Mouse (Mus musculus): Measurements from ENCODE around the gene Atcay. TPM values are rescaled to one million over a fixed set of nuclear protein-coding genes. Genes with fewer than 3 reads are reported as not detected.

Gene Atcay
- polyA plus RNA-seq, 1 experiment: 0.95 TPM

DNA sequence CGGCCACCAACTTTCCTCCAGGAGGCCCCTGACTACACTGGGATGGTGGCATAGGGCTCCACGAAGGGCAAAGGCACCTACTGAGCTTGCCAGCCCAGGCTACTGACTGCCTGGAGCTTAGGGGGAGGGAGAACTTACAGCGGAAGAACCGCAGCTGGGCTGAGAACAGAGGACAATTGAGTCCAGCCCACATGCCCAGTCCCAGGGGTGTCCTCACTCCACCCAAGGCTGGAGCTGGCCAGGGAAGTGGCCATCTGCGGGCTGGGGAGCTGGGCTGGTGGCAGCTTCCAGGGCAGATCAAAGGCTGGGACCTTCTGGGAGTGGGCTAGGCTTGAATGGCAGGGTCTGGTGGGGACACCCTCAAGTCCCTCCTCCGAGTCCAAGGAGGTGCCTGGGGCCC, 75.9 kb downstream of the Atcay start:
- no peaks in the 10 kb centered on the region for H3K27me3 ChIP-seq (ENCODE audit: control insufficient read depth, insufficient read depth, low read length)
- H3K36me3 ChIP-seq (ENCODE audit: control insufficient read depth, insufficient read depth, low read length): peaks cover 60% of the 10 kb centered on the region
- no peaks in the 10 kb centered on the region for H3K4me1 ChIP-seq (ENCODE audit: control insufficient read depth, insufficient read depth, insufficient read length)
- WGBS: 98% methylated on average over 6 of the region's 6 CpGs
- H3K27ac ChIP-seq (ENCODE audit: insufficient read depth, low read length): no peak overlapping the region
- no peak overlapping the region for H3K4me3 ChIP-seq (ENCODE audit: extremely low read depth, insufficient read depth, insufficient read length)
- no peak for TF ChIP-seq POLR2A (IDR thresholded peaks at IDR 0.05; ENCODE audit: low read depth, low read length)
- no peak for TF ChIP-seq CTCF (IDR thresholded peaks at IDR 0.05; ENCODE audit: extremely low read depth, insufficient read depth, insufficient read length, insufficient replicate concordance)
- no peak for DNase-seq (ENCODE audit: low read depth in 1 of 2, low spot score in 2 of 2)

Other genes starting within 250 kb of the Atcay start
- 0.75 and 0.91 TPM in 2 replicates for gene Gng7, start 215.9 kb downstream of the Atcay start, polyA plus RNA-seq (2012; rRNA removed)
- gene Diras1, start 205.2 kb downstream of the Atcay start, polyA plus RNA-seq (2012; rRNA removed): 0.04 TPM in 1 of 2 replicates, not detected in the other
- 22.3 and 26.0 TPM in 2 replicates for gene Slc39a3, start 193.4 kb downstream of the Atcay start, polyA plus RNA-seq (2012; rRNA removed)
- 88.8 and 114 TPM in 2 replicates for gene Sgta, start 170.7 kb downstream of the Atcay start, polyA plus RNA-seq (2012; rRNA removed)
- gene Thop1, start 160.8 kb downstream of the Atcay start, polyA plus RNA-seq (2012; rRNA removed): 17.9 and 27.2 TPM in 2 replicates
- gene Creb3l3, start 132.0 kb downstream of the Atcay start, polyA plus RNA-seq (2012; rRNA removed): 0.27 and 0.32 TPM in 2 replicates
- 135 and 201 TPM in 2 replicates for gene Map2k2, start 124.9 kb downstream of the Atcay start, polyA plus RNA-seq (2012; rRNA removed)
- 64.6 and 95.2 TPM in 2 replicates for gene Zbtb7a, start 95.6 kb downstream of the Atcay start, polyA plus RNA-seq (2012; rRNA removed)
- gene Pias4, start 62.9 kb downstream of the Atcay start, polyA plus RNA-seq (2012; rRNA removed): 36.1 and 45.8 TPM in 2 replicates
- gene Eef2, start 54.2 kb downstream of the Atcay start, polyA plus RNA-seq (2012; rRNA removed): 1,457 and 1,736 TPM in 2 replicates
- 58.0 and 84.5 TPM in 2 replicates for gene Dapk3, start 47.8 kb downstream of the Atcay start, polyA plus RNA-seq (2012; rRNA removed)
- gene 4930442H23Rik, start 47.0 kb downstream of the Atcay start, polyA plus RNA-seq (2012; rRNA removed): not detected in 2 replicates
- gene Nmrk2, start 28.8 kb downstream of the Atcay start, polyA plus RNA-seq (2012; rRNA removed): not detected in 2 replicates
- 5.5 and 6.1 TPM in 2 replicates for gene Zfr2, start 2.3 kb upstream of the Atcay start, polyA plus RNA-seq (2012; rRNA removed)
- gene Matk, start 22.1 kb upstream of the Atcay start, polyA plus RNA-seq (2012; rRNA removed): 22.5 and 30.0 TPM in 2 replicates
- gene Mrpl54, start 36.1 kb upstream of the Atcay start, polyA plus RNA-seq (2012; rRNA removed): 63.6 and 86.9 TPM in 2 replicates
- gene Apba3, start 36.1 kb upstream of the Atcay start, polyA plus RNA-seq (2012; rRNA removed): 63.0 and 77.1 TPM in 2 replicates
- gene Tjp3, start 60.7 kb upstream of the Atcay start, polyA plus RNA-seq (2012; rRNA removed): 8.1 and 10.6 TPM in 2 replicates
- gene Pip5k1c, start 62.1 kb upstream of the Atcay start, polyA plus RNA-seq (2012; rRNA removed): 93.2 and 111 TPM in 2 replicates
- 38.6 and 44.8 TPM in 2 replicates for gene Cactin, start 90.3 kb upstream of the Atcay start, polyA plus RNA-seq (2012; rRNA removed)
- 68.1 and 92.5 TPM in 2 replicates for gene Tbxa2r, start 97.9 kb upstream of the Atcay start, polyA plus RNA-seq (2012; rRNA removed)
- 1.3 and 1.7 TPM in 2 replicates for gene Gipc3, start 112.4 kb upstream of the Atcay start, polyA plus RNA-seq (2012; rRNA removed)
- gene Hmg20b, start 119.6 kb upstream of the Atcay start, polyA plus RNA-seq (2012; rRNA removed): 74.8 and 92.9 TPM in 2 replicates
- 20.2 and 32.6 TPM in 2 replicates for gene Mfsd12, start 126.7 kb upstream of the Atcay start, polyA plus RNA-seq (2012; rRNA removed)
- 7.8 and 11.7 TPM in 2 replicates for gene 4930404N11Rik, start 135.0 kb upstream of the Atcay start, polyA plus RNA-seq (2012; rRNA removed)
- gene Fzr1, start 147.7 kb upstream of the Atcay start, polyA plus RNA-seq (2012; rRNA removed): 127 and 128 TPM in 2 replicates
- gene Dohh, start 153.6 kb upstream of the Atcay start, polyA plus RNA-seq (2012; rRNA removed): 47.9 and 71.7 TPM in 2 replicates
- 2.3 and 2.9 TPM in 2 replicates for gene Gm48551, start 153.6 kb upstream of the Atcay start, polyA plus RNA-seq (2012; rRNA removed)
- gene Gm48552, start 158.2 kb upstream of the Atcay start, polyA plus RNA-seq (2012; rRNA removed): 2.9 and 6.4 TPM in 2 replicates
- gene Smim24, start 162.2 kb upstream of the Atcay start, polyA plus RNA-seq (2012; rRNA removed): 18.3 and 22.9 TPM in 2 replicates
- gene Nfic, start 224.8 kb upstream of the Atcay start, polyA plus RNA-seq (2012; rRNA removed): 26.0 and 32.4 TPM in 2 replicates

Data from spleen, adult 2 months (tissue).